Mouse (Mus musculus) adrenal gland, adult (tissue): ENCODE results near the gene Fryl.
A peak's percentile ranks its signal among the peaks of the same experiment; 100 is the strongest.

ENCODE experiments used
- DNase-seq, 2 experiments: peaks; one replicate each; pipeline ENCODE4 v3.0.0; 2022 to 2023; ENCODE audit warnings: low spot score in 1 of 2; ENCODE audit not compliant: inconsistent age in 2 of 2

Gene Fryl

DNA sequence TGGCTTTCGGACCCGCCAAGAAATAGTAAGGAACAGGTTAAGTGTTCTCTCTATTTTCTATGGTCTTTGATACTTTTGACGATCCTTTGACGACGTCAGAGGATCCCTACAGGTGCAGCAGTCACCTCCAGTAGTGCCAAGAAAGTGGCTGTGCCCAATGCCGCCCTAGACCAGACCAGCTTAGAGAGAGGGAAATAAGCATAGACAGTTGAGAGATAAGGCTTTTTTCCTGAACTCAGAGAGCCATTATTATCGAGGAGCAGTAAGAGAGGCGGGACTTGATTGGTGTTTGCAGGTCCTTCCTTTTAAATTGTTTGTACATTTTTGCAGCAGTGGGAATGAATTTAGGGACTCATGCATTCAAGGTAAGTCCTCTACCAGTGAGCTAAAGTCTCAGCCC lies 1.3 kb upstream of the Fryl start:
- no peak for DNase-seq

DNA sequence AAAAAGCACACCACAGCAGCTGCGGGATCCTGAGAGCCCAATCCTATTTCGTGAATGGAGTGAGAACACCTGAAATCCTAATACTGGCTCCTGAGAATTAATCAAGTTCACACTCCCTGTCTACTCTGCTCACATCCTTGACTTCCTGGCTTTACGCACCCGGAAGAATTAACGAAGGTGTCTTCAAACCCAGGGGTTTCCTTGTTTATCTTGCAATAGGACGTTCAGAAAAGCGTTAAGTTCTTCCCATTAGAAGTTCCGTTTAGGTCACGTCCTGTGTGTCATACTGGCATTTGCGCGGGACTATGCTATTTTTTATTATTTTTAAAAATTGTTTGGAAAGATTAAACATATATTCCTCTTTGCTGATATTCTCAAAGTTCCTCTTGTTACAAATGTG lies 677 bp upstream of the Fryl start:
- DNase-seq: no peak

DNA sequence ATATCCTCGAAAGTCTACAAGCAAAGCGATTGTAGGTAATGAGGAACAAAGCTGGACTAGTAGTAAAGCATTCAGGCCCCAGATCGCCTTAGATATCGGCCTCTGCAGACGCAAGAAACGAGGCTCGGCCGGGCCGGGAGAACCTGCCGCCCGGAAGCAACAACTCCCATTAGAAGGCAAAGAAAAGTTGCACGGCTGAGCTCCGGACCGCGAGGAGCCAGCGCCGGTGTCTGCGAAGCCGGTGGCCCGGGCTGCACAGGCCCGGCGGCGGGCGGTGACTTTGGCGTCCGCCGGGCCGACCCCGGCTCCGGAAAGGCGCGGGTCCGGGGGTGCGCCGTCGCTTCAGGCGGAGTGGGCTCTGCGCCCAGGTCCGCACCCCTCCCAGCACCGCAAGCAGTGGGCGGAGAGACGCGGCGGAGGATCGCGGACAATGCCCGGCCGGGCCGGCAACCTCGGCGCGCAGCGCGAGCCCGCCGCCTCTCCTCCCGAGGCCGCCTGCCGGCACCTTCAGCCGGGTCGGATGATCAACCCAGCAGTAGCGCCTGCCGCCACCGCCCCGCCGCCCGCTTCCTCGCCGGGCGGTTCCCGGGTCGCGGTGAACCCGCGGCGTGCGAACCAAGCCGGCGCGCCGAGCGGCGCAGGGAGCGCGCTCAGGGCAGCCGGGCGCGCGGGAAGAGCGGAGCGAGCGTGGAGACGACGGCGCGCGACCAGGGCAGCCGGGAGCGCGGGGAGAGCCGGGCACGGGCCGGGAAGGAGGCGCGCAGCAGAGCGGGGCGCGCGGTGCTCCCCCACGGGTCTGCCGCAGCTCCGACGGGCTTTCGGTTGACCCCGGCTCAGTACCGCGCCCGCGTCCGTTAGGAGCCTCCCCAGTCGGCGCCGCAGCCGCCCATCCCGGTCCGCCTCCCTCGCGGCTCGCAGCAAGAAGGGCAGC lies 833 bp downstream of the Fryl start:
- DNase-seq: peak; percentile 74 to 91

DNA sequence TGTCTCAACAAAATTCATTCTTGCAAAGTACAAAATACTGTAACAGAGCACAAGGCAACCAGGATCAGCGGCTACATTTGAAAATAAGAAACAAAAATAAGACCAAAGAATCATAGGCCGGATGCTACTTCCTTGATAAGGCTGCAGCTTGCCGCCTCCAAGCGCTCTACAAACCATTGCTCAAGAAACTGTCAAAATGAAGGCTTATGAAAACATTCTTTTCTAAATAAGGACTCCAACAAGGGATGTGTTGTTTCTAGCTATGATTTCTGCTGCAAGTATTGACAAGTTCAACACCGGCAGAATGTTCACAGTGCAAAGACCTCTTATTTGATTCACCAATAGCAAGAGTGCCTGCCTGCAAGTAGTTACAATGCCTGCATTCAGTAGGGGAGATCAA lies 1.8 kb downstream of the Fryl start:
- DNase-seq: peak in 1 of 2 experiments; percentile 65

DNA sequence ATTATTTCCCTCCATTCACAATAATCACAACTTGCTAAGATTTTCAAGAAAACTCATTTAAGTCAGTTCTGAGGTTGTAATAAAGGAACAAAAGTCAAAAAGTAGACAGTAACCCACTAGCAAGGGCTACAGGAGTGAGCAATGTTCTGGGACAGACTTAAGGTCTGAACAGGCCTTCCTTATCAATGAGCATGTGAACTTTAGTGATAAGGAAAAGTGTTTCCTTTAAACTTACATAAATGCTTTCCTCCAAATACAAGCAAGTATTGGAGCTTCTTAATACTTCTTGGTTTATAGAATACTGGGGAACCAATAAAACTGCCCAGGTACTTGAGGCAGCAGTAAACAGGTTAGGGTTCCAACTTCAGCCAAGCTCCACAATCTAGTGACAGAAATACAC lies 3.7 kb downstream of the Fryl start:
- DNase-seq: no peak

DNA sequence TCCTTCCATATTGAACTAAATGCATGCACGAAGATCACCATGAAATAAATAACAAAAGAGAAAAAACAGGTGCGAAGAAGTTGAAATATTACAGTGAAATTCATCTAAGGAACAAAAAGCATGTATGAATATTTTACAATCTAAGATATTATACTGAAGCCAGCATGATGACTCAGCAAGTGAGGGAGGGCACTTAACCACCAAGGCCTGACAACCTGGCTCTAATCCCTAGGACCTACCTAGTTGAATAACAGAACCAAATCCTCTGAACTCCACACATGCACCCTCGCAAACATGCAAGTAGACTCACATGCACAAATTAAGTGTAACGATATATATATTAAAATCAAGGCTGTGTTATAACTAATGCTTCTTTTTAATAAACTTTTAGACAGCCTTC lies 7.1 kb downstream of the Fryl start:
- peak in 1 of 2 experiments; percentile 53 for DNase-seq

DNA sequence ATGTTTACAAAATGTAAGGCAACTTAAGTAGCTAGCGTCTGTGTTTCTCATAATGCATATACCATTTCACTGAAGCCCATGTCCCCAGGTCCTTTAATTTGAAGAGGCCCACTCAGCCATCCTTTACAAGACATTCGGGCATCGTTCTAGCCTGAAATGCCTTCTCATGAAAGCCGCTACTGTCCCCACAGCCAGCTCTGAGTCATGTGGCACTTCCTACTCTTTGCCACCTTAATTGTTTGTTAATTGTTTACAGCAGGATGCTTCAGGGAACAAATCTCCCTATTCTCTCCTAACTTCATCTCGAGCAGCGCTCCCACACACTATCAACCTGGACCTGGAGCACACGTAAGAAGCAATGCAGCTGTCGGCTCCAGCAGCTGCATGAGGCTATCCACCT lies 8.2 kb downstream of the Fryl start:
- DNase-seq: no peak

DNA sequence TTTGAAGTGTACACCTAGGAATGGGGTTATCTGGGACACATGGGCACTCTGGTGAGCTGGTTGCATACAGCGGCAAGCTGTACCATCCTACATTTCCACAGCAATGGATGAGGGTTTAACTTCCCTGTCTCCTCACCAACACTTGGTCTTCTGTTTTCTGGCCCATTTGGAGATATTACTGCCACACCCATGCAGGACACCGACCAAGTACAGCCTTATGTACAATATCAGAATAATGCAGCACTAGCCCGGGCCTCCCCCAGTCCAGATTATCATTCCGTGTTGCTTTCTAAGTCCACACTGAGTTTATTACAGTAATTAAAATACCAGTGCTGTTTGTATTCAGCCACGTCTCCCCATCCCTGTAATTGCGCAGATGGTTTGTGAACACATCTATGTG lies 10.0 kb downstream of the Fryl start:
- no peak for DNase-seq

DNA sequence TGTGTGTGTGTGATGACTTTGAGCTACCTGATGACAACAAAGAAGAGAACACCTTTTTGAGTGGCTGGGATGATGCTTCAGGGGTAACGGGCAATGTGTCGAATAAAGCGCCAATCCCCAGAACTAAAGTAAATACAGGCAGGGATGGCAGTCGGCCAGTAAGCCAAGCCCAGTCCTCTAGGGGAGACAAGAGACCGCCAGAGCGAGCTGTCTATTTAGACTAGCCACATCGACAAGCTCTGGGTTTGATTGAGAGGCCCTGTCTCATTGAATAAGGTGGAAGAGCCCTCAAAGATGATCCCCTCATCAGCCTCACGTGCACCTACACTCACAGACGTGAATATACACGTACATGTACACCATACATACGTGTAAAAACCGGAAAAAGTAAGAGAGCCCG lies 12.0 kb downstream of the Fryl start:
- no peak for DNase-seq

DNA sequence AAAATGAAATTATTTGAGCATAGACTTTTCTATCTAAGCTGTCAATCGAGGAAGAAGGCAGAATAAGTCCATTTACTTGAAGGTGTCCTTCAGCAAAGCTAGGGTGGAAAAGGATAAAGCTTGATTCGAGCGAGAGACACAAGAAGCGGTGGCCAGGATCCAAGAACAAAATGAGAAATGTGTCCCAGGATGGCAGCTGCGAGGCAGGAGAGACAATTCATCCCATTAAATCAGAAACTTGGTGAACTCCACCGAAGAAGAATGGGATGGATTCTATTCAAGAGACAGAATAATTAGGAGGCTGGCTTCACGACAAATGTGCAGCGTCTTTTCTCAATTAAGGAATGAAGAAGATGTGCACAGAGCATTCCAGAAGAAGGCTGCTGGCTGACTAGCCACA lies 14.5 kb downstream of the Fryl start:
- DNase-seq: peak in 1 of 2 experiments; percentile 44

DNA sequence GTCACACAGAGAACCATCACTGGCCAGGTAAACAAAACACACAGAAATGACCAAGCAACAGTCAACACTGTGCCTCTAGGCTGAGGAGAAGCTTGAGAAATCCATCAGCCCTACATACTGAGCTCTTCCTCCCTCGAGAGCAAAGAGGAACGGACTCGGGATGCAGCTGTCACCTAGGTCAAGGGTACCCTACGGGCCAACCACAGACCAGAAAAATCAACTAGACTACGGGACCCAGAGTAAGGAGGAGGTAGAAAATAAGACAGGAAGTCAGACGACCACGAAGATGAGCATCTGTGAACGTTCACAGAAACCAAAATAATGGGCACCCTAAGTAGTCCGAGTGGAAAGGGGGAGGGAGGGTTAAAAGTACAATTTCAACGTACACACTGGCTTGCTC lies 15.1 kb downstream of the Fryl start:
- no peak for DNase-seq

DNA sequence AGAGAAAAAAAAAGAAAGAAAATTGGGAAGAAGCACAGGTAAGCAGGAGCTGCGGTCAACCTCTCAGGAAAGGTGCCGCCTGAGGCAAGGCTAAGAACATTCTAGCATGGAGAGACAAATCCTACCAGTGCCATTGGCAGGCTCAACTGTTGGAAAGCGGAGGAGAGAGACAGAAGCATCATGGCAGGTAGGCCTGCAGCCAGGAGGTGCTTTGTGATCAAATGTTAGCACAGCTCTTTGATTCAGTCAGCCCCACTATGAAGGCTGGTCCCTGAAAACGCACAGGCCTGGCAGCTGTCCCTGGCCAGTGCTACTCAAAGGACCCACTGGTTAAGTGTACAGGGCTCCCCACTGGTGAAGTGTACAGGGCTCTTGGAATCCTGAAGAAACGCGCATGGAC lies 16.0 kb downstream of the Fryl start:
- no peak for DNase-seq

DNA sequence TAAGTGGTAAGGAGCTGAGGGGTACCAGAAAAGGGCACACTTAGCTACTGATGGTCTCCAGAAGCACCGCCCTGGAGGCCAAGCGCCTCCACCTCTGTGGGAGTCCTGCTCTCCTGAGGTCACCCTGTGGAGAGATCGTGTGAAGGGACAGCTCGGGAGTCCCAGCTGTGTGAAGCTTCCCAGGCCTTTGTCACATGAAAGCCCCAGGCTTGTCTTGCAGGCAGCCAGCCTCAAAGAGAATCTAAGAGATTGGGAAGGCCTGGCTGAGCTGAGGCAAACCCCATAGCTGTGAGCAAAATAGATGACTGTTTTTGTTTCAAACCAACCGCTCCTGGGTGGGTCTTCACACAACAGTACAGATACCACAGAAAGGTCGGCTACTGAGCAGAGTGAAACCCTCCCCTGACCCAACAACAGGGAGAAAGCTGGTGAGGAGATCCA lies 19.5 kb downstream of the Fryl start:
- no peak for DNase-seq

DNA sequence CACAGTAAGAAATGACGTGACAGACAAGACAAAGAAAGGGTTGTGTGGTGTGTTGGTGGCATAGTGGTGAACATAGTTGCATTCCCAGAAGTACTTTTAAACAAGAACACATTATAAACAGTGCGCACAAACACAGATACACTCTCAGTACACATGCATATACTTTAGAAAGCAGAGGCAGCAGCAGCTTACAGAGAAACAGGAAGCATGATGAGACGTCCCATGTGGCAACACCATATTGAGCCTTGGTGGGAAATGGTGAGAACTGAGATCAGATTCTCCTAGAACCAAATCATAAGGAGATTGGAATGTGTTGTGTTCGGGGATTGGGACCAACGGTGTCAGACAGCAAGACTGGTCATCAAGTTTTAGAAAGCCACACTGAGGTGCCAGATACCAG lies 21.2 kb downstream of the Fryl start:
- no peak for DNase-seq

DNA sequence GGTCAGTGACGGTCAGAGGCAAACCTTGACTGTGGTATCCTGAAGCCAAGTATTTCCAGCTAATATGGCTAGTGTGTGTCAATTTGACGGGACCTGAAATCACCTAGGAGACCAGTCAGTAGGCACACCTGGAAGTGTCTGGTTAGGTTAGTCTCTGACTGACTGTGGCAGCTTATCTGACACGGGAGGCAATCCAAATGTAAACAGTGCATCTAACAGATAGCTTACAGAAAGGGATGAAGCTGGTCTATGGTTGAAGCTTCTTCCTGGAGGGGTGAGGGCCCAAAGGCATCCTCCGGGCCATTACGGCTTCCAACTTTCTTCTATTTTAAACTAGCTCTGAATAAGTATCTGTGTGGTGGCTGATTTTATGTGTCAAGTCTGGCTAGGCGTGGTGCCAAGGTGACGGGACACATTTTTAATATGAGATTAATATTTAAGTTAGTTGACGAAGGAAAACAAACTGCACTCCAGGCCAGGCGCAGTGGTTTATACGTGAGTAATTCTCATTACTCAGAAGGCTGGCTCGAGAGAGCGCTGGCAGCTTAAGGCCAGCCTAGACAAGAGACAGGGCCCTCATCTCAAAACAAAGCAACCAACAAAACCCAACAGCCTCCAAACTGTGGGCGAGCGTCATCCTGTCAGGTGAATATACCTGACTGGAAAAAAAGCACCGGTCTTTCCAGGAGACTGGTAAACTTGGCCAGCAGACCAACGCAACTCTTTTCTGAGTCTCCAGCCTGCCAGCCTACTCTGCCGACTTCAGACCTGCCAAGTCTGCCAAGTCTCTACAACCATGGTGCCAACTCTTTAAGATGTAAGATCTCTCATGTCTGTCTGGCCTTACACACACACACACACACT lies 23.2 kb downstream of the Fryl start:
- DNase-seq: no peak

DNA sequence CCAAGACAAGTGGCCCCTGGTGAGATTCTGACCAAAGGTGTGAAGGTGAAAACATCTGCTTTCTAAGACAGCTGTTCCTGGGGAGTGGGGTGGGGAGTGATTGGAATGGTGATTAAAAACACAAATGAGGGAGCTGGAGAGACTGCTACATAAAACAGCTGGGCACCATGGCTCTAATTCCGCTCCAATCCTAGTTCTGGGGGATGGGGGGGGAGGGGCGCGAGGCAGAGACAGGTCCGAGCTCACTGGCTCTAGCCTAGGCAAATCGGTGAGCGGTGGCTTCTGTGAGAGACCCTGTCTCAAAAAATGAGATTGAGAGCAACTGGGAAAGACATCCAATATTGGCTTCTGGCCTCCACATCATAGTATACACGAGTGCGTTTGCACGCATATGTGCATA lies 24.2 kb downstream of the Fryl start:
- DNase-seq: no peak

DNA sequence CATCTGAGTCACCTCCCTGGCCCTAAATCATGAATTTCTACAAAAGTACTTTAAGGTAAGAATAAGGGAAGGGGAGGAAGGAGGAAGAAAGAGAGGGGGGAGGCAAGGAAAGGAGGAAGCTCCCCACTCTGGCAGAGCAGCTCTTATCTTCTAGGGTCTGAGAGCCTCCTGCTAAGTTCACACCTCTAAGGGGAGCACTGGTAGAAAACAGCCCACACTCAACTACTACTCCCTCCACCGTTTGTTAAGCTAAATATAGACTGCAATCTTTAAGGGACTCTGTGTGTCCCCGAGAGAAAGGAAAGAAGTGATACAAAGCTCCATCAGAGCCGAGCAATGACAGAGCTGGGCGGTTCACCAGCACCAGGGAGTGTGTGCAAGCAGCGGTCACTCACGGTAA lies 24.6 kb downstream of the Fryl start:
- DNase-seq: no peak

DNA sequence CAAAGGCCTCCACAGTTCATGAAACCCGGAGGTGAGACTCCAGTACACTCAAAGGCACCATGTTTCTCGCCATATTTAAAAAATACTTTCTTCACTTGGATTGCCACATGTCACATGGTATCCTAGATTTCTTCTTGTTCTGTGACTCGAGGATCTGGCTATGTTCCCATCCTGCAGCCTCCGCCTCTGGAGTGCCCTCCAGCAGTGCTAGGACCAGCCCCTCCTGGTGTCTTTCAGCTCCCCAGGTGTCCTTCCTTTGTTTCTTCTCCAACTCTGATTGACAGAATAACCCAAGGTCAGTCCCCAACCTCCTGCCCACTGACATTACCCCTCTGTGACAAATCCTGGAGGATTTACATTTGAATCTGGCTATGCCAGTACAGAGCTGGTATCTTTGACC lies 26.2 kb downstream of the Fryl start:
- DNase-seq: no peak

DNA sequence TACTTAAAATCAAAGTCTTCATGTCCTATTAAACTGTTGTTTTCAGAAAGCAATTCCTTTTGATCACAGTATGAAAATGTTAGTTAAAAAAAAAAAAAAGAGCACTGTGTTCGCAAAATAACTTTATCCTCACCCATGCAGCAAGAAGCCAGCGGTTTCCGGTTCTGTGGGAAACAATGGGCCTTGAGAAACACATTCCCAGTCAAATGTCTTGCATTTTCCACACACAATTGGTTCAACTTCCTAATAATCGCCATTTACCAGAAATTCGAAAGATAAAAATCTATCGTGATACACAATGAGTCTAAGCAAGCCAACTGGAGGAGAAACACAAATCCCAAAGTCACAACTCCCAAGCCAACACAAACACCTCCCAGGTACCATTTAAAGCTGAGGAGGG lies 27.0 kb downstream of the Fryl start:
- no peak for DNase-seq

DNA sequence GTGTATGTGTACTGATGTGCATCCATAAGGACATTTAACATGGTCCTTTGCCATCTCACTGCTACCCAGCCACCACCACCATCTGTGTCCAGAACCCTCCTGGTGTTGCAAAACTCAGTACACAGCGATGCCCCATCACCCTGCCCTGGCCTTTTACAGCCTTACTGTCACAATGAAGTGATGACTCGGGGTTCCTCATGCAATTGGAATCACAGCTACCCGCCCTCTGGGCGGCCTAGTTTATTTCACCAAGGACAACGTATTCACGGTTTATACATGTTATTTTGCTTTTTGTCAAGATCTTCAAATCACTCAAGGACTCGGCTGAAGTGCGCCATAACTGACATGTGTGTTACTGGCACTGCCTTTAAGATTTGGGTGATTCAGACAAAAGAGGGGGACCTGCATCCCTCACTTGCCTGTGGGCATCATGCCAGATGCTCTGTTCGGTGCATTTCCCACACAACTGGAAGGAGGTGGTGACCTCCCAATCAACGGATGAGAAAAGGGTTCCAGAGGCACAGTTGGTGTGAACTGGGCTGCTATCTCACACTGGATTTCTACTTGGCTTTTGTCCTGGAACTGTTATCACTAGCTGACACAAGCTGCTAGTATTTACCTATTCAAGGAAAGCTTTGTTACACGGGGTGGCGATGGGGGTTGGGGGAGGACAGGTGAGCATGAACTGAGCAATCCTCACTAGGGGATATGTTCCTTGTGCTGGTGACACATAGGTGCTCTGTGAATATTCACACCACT lies 27.9 kb downstream of the Fryl start:
- DNase-seq: no peak

DNA sequence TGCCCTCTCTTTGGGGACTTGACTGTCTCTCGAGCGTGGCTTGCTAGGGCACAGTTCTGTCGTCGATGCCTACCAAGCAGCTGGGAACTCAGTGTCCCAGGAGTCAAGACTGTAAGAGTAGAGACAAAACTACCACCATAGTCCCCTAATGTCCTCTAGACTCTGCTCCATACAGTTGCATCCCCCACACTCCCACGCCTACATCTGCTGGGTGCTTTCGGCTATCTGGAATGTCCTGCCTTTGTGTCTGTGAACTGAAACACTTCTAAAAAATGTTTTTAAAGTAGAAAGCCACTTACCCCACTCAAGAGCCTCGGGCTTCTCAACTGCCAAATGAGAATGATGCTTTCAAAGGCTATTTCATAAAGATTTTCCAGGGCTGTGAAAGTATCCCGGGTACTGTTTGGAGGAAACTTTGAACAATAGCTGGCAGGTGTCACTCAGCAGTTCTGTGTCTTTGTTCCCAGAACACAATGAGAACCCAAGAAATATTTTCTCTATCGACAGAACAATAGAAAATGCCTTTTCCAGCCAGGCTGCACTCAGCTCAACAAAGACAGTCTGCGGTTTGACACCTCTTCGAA lies 28.8 kb downstream of the Fryl start:
- no peak for DNase-seq
